Mouse (Mus musculus) heart, embryonic 10.5 days (tissue): ENCODE measurements around the gene Prdm9. TPM values are rescaled to one million over a fixed set of nuclear protein-coding genes. Genes with fewer than 3 reads are reported as not detected.

Source experiments
- DNase-seq: peaks from one replicate; pipeline ENCODE4 v3.0.0-alpha.2; 2017; ENCODE audit warnings: low spot score
- H3K27ac ChIP-seq: fragments of 300-500 bp; sonication (generic); 2 replicates; pipeline ENCODE4 v1.5.1; 2016; ENCODE audit warnings: mild to moderate bottlenecking
- H3K27me3 ChIP-seq: fragments of 300-500 bp; sonication (generic); 2 replicates; pipeline ENCODE4 v1.6.1; 2016; ENCODE audit warnings: mild to moderate bottlenecking; ENCODE audit not compliant: poor library complexity, insufficient read depth, severe bottlenecking
- H3K36me3 ChIP-seq: fragments of 300-500 bp; sonication (generic); 2 replicates; pipeline ENCODE4 v1.6.1; 2016; ENCODE audit warnings: mild to moderate bottlenecking, moderate library complexity
- H3K4me1 ChIP-seq: fragments of 300-500 bp; sonication (generic); 2 replicates; pipeline ENCODE4 v1.6.1; 2016; ENCODE audit warnings: mild to moderate bottlenecking
- H3K4me3 ChIP-seq: fragments of 300-500 bp; sonication (generic); 2 replicates; pipeline ENCODE4 v1.5.1; 2016; ENCODE audit warnings: mild to moderate bottlenecking, moderate library complexity
- H3K9me3 ChIP-seq: fragments of 300-500 bp; sonication (generic); 2 replicates; pipeline ENCODE4 v1.6.1; 2016; ENCODE audit warnings: mild to moderate bottlenecking, moderate library complexity
- WGBS: fragments of 180-500 bp; shearing (Covaris S2); methylation state at CpG from one replicate; pipeline ENCODE4 v1.1.7; 2016; 5-methylcytosine and 5-hydroxymethylcytosine counted together
- polyA plus RNA-seq: library from polyadenylated mRNA; unstranded; fragments of >200 nt; fragmentation: Nextera tagmentation; extraction: Ambion mirVana; gene quantifications from 2 replicates; pipeline ENCODE4 v1.2.1, GENCODE M21; 2016

The Prdm9 gene
- polyA plus RNA-seq, 1 experiment from 2014 or later = 1.9 TPM

DNA sequence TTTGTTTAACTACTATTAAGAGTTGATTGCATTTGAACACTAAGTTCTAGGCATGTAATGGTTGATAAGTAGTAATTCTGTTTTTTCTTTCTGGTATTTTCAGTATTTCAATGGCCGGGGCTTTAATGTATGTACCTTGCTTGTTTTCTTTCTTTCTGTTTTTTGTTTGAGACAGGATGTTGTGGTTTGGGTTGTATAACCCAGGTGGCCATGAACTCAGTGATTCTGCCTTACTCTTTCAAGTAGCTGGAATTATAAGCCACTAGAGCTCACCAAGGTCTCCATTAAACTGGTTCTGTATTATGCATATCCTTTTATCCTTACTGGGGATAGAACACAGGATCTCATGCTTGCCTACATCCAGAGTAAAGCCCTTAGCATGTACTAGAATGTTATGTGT lies 45.4 kb downstream of the Prdm9 start:
- no peak overlapping the region for H3K4me3 ChIP-seq
- H3K27ac ChIP-seq = no peak overlapping the region
- WGBS = 91% methylated on average over 1 of the region's 1 CpGs
- H3K9me3 ChIP-seq = no peaks in the 10 kb centered on the region
- peaks cover 96% of the 10 kb centered on the region for H3K36me3 ChIP-seq
- no peak for DNase-seq
- no peaks in the 10 kb centered on the region for H3K27me3 ChIP-seq
- no peaks in the 10 kb centered on the region for H3K4me1 ChIP-seq

GRCm38 (mm10) chr17:15518186-15518585 lies 46.0 kb downstream of the Prdm9 start:
- peaks cover 98% of the 10 kb centered on the region for H3K36me3 ChIP-seq
- H3K27me3 ChIP-seq = no peaks in the 10 kb centered on the region
- H3K4me1 ChIP-seq = no peaks in the 10 kb centered on the region
- H3K27ac ChIP-seq = no peak overlapping the region
- WGBS = 89% methylated on average over 5 of the region's 5 CpGs
- no peaks in the 10 kb centered on the region for H3K9me3 ChIP-seq
- H3K4me3 ChIP-seq = no peak overlapping the region
- DNase-seq = no peak

DNA sequence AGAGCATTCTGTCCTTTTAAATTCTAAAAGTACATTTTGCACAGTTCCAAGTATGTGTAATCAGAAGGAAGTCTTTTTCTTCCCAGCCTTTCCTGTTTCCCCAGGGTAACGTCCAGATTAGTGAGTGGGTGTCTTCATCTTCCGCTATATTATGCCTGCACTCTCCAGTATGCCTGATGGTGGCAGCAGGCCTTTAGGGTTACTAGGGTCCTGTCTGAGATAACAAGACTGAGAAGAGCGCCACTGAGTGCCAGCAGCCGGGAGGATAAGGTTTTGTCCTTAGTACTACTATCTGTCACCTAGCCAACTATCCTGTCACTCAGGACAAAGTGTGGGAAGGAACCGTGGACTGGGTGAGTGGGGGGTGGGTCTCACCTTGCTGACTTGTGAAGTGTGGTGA lies 46.4 kb downstream of the Prdm9 start:
- Histone ChIP-seq H3K4me3 (no peak overlapping the region), H3K9me3 (no peaks in the 10 kb centered on the region), H3K36me3 (peaks cover 98% of the 10 kb centered on the region), H3K27me3 (no peaks in the 10 kb centered on the region), H3K4me1 (no peaks in the 10 kb centered on the region), H3K27ac (no peak overlapping the region)
- WGBS = 55% methylated on average over 5 of the region's 5 CpGs
- DNase-seq = no peak

DNA sequence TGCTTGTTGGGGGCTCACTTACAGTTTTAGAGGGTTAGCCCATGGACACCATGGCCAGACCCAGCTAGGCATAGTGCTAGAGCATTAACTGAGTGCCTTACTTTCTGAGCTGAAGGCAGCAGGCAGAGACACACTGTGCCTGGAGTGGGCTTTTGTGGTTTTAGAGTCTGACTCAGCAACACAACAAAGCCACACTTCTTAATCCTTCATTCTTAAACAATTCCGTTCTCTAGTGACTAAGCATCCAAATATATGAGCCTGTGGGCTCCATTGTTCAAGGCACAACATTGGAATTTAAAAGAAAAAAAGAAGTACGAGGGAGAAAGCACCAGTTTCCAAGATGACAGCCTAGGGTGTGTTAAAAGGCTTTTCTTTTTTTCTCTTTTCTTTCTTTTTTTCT lies 53.5 kb downstream of the Prdm9 start:
- 88% methylated on average over 2 of the region's 2 CpGs for WGBS
- H3K27ac ChIP-seq = no peak overlapping the region
- H3K4me3 ChIP-seq = no peak overlapping the region
- H3K9me3 ChIP-seq = no peaks in the 10 kb centered on the region
- peaks cover 100% of the 10 kb centered on the region for H3K36me3 ChIP-seq
- H3K27me3 ChIP-seq = no peaks in the 10 kb centered on the region
- no peaks in the 10 kb centered on the region for H3K4me1 ChIP-seq
- no peak for DNase-seq

GRCm38 (mm10) chr17:15499656-15500394 lies 64.3 kb downstream of the Prdm9 start, which contains the start of the genes Psmb1 and Tbp:
Psmb1 (minus strand) TSS chr17:15499751.
Tbp (plus strand) TSS chr17:15499888.
- DNase-seq = peak; percentile 99
- Histone ChIP-seq H3K36me3 (peaks cover 26% of the 10 kb centered on the region), H3K27ac (peak within 1 kb of the TSS; percentile 95), H3K4me3 (peak within 1 kb of the TSS; percentile 82), H3K4me1 (peaks cover 26% of the 10 kb centered on the region), H3K27me3 (no peaks in the 10 kb centered on the region), H3K9me3 (no peaks in the 10 kb centered on the region)
- under 1% methylated on average over 63 of the region's 63 CpGs for WGBS

- H3K4me1 ChIP-seq = peaks cover 26% of the 10 kb centered on the region
- H3K36me3 ChIP-seq = peaks cover 24% of the 10 kb centered on the region
- peak overlapping the region; percentile 82 for H3K4me3 ChIP-seq
- H3K9me3 ChIP-seq = no peaks in the 10 kb centered on the region
- no peak for DNase-seq
- WGBS = 33% methylated on average over 7 of the region's 7 CpGs
- peak overlapping the region; percentile 95; the same call in 1 of the 2 replicates for H3K27ac ChIP-seq
- no peaks in the 10 kb centered on the region for H3K27me3 ChIP-seq
Measured at GRCm38 (mm10) chr17:15498753-15499113, 65.4 kb downstream of the Prdm9 start.

DNA sequence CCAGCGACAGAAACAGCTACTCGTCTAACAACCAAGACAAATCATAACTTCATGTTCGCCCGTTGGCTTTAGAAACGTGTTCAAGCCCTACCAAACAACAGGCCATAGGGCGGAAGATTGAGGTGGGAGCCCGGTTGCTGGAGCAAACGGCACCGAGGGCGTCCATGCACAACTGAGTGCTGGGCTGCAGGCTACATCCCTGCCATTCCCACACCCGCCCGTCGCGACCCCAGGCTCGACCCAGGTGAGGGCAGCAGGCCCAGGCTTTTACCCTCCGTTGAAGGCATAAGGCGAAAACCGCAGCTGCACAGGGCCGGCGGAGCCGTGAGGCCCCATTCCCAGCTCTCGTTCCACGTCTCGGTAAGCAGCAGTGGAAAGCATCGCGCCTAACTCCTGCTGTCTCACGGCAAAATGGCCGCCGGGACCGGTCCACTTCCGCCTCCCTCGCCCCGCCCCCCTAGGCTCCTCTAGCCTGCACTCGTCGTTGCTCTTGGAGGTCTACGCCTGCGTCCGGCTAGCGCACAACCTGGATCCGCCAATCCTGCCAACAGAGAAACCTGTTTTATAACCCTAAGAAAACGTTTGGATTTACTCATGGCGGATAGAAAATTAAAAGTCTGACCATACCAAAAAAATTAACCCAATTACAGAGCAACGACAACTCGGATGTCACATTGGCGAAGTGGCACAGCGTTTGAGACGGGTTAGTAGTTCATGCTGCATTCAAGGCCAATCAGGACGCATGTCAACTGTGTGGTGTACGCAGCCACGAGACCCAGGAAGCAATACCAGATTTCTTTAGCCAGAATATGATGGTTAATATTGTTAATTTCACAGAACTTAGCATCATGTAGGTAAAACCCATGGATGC lies 66.0 kb downstream of the Prdm9 start:
- peaks cover 27% of the 10 kb centered on the region for H3K36me3 ChIP-seq
- peak overlapping the region; percentile 95 for H3K27ac ChIP-seq
- no peaks in the 10 kb centered on the region for H3K9me3 ChIP-seq
- H3K4me1 ChIP-seq = peaks cover 26% of the 10 kb centered on the region
- under 1% methylated on average over 50 of the region's 50 CpGs for WGBS
- H3K4me3 ChIP-seq = peak overlapping the region; percentile 82
- no peaks in the 10 kb centered on the region for H3K27me3 ChIP-seq
- peak; percentile 96 for DNase-seq

Other genes starting within 250 kb of the Prdm9 start
- 4.9 and 9.7 TPM in 2 replicates for gene Dll1, start 187.5 kb downstream of the Prdm9 start, polyA plus RNA-seq
- 17.2 and 20.0 TPM in 2 replicates for gene Fam120b, start 168.2 kb downstream of the Prdm9 start, polyA plus RNA-seq
- gene Psmb1, start 64.6 kb downstream of the Prdm9 start, polyA plus RNA-seq = 257 and 267 TPM in 2 replicates
- 34.4 and 45.1 TPM in 2 replicates for gene Tbp, start 64.5 kb downstream of the Prdm9 start, polyA plus RNA-seq
- 29.5 and 46.6 TPM in 2 replicates for gene Pdcd2, start 37.1 kb downstream of the Prdm9 start, polyA plus RNA-seq
- gene Chd1, start 140.6 kb upstream of the Prdm9 start, polyA plus RNA-seq = 18.3 and 33.0 TPM in 2 replicates